ENCODE assay signal across 17 mouse cellular contexts in genomic region chr19:43444636-43445205, GRCm38 (mm10). TPM values are rescaled to one million over a fixed set of nuclear protein-coding genes. Genes with fewer than 3 reads are reported as not detected.
"Had no signal": no experiment of that assay in that cellular context is flagged by ENCODE, and none has a peak within 500 bp of the region (broad histone marks: within the 10 kb centered on the region; RNA-seq: fewer than 3 reads in every experiment).

No protein-coding gene starts in this region.

- H3K9ac ChIP-seq: liver, embryonic 13.5 days; liver, postnatal 0 days; lung, embryonic 15.5 days; midbrain, embryonic 15.5 days; neural tube, embryonic 12.5 days had no signal

- DNase-seq: kidney, postnatal 25 days; layer of hippocampus, adult 9-11 months; liver; liver, embryonic 13.5 days; liver, postnatal 0 days; lung, postnatal 14 days; thymus, adult 18-20 months; thymus, postnatal 14 days had no signal

- H3K27ac ChIP-seq: liver, embryonic 13.5 days; lung, embryonic 15.5 days; macrophage; midbrain, embryonic 15.5 days; neural tube, embryonic 12.5 days; stomach, postnatal 0 days had no signal

- H3K36me3 ChIP-seq: liver, embryonic 13.5 days; lung, embryonic 15.5 days; midbrain, embryonic 15.5 days; neural tube, embryonic 12.5 days had no signal

- H3K9me3 ChIP-seq: liver, embryonic 13.5 days; lung, embryonic 15.5 days; midbrain, embryonic 15.5 days had no signal

- H3K4me2 ChIP-seq: liver, embryonic 13.5 days; lung, embryonic 15.5 days; midbrain, embryonic 11.5 days; midbrain, embryonic 15.5 days; neural tube, embryonic 12.5 days had no signal

- ATAC-seq: liver, postnatal 0 days; midbrain, embryonic 15.5 days had no signal

- H3K4me3 ChIP-seq: liver, embryonic 13.5 days; lung, embryonic 15.5 days; megakaryocyte, embryonic 14.5 days; midbrain, embryonic 15.5 days; neural tube, embryonic 12.5 days had no signal

RNA-seq across cellular contexts. Expression of gene Cnnm1, which starts 4.5 kb away (rescaled TPM):
- total RNA-seq: monocyte, adult 5-6 weeks; neutrophil, adult 5-6 weeks had no signal
- polyA plus RNA-seq: macrophage had no signal

RNA-seq across cellular contexts. Expression of gene Hpse2, which starts 56.6 kb away (rescaled TPM):
- total RNA-seq: monocyte, adult 5-6 weeks; neutrophil, adult 5-6 weeks had no signal
- polyA plus RNA-seq: macrophage had no signal
